Mouse (Mus musculus): ENCODE results near the gene Adamts9. TPM values are rescaled to one million over a fixed set of nuclear protein-coding genes. Genes with fewer than 3 reads are reported as not detected.

The Adamts9 gene
- polyA plus RNA-seq, 1 experiment from 2014 or later, result 8.2 TPM

- no peak overlapping the region for H3K27ac ChIP-seq (replicated peaks; ENCODE audit: low read depth, low read length)
- H3K4me1 ChIP-seq (ENCODE audit: control insufficient read depth, insufficient read depth, low read length), result no peaks in the 10 kb centered on the region
- H3K4me3 ChIP-seq (ENCODE audit: low read depth, low read length), result no peak overlapping the region
- H3K4me2 ChIP-seq (ENCODE audit: low read depth, low read length), result no peak overlapping the region
- H3K9ac ChIP-seq (ENCODE audit: low read depth, low read length), result no peak overlapping the region
- ATAC-seq (ENCODE audit: low read depth), result no peak
- peaks cover 13% of the 10 kb centered on the region; the same call in 1 of the 2 replicates for H3K36me3 ChIP-seq (ENCODE audit: control insufficient read depth, insufficient read depth, low read length)
- WGBS, result 62% methylated on average over 3 of the region's 3 CpGs
- no peak for DNase-seq (ENCODE audit: low spot score)
- no peaks in the 10 kb centered on the region for H3K27me3 ChIP-seq (replicated peaks; ENCODE audit: control insufficient read depth, insufficient read depth, low read length)
- H3K9me3 ChIP-seq (ENCODE audit: control insufficient read depth, low read length), result no peaks in the 10 kb centered on the region
Observed at GRCm38 (mm10) chr6:92804254-92804971, 138.9 kb downstream of the Adamts9 start.

- no peak overlapping the region for H3K4me3 ChIP-seq (ENCODE audit: low read depth, low read length)
- no peaks in the 10 kb centered on the region for H3K27me3 ChIP-seq (replicated peaks; ENCODE audit: control insufficient read depth, insufficient read depth, low read length)
- no peak overlapping the region for H3K4me2 ChIP-seq (ENCODE audit: low read depth, low read length)
- peaks cover 13% of the 10 kb centered on the region; the same call in 1 of the 2 replicates for H3K36me3 ChIP-seq (ENCODE audit: control insufficient read depth, insufficient read depth, low read length)
- WGBS, result 56% methylated on average over 6 of the region's 6 CpGs
- no peak overlapping the region for H3K27ac ChIP-seq (replicated peaks; ENCODE audit: low read depth, low read length)
- DNase-seq (ENCODE audit: low spot score) (peak; percentile 42), ATAC-seq (ENCODE audit: low read depth) (no peak)
- H3K9ac ChIP-seq (ENCODE audit: low read depth, low read length), result no peak overlapping the region
- no peaks in the 10 kb centered on the region for H3K9me3 ChIP-seq (ENCODE audit: control insufficient read depth, low read length)
- H3K4me1 ChIP-seq (ENCODE audit: control insufficient read depth, insufficient read depth, low read length), result no peaks in the 10 kb centered on the region
Observed at GRCm38 (mm10) chr6:92803213-92803612, 140.1 kb downstream of the Adamts9 start.

- 93% methylated on average over 11 of the region's 11 CpGs for WGBS
- DNase-seq (ENCODE audit: low spot score), result no peak
Observed at GRCm38 (mm10) chr6:92802421-92802820, 140.9 kb downstream of the Adamts9 start.

GRCm38 (mm10) chr6:92801462-92801861 is 141.8 kb downstream of the Adamts9 start:
- ATAC-seq (ENCODE audit: low read depth), result no peak

More at GRCm38 (mm10) chr6:92802421-92802820, 140.9 kb downstream of the Adamts9 start:
- Histone ChIP-seq H3K4me3 (ENCODE audit: low read depth, low read length) (no peak overlapping the region), H3K36me3 (ENCODE audit: control insufficient read depth, insufficient read depth, low read length) (peaks cover 13% of the 10 kb centered on the region; the same call in 1 of the 2 replicates), H3K9me3 (ENCODE audit: control insufficient read depth, low read length) (no peaks in the 10 kb centered on the region), H3K27ac (replicated peaks; ENCODE audit: low read depth, low read length) (no peak overlapping the region), H3K9ac (ENCODE audit: low read depth, low read length) (no peak overlapping the region), H3K27me3 (replicated peaks; ENCODE audit: control insufficient read depth, insufficient read depth, low read length) (no peaks in the 10 kb centered on the region), H3K4me1 (ENCODE audit: control insufficient read depth, insufficient read depth, low read length) (no peaks in the 10 kb centered on the region), H3K4me2 (ENCODE audit: low read depth, low read length) (no peak overlapping the region)
- no peak for ATAC-seq (ENCODE audit: low read depth)

GRCm38 (mm10) chr6:92793804-92794203 is 149.5 kb downstream of the Adamts9 start:
- 36% methylated on average over 6 of the region's 6 CpGs for WGBS
- DNase-seq (ENCODE audit: low spot score), result peak; percentile 86
- Histone ChIP-seq H3K4me2 (ENCODE audit: low read depth, low read length) (no peak overlapping the region), H3K9me3 (ENCODE audit: control insufficient read depth, low read length) (no peaks in the 10 kb centered on the region), H3K27ac (replicated peaks; ENCODE audit: low read depth, low read length) (no peak overlapping the region), H3K4me3 (ENCODE audit: low read depth, low read length) (no peak overlapping the region), H3K9ac (ENCODE audit: low read depth, low read length) (no peak overlapping the region), H3K36me3 (ENCODE audit: control insufficient read depth, insufficient read depth, low read length) (peaks cover 22% of the 10 kb centered on the region), H3K27me3 (replicated peaks; ENCODE audit: control insufficient read depth, insufficient read depth, low read length) (no peaks in the 10 kb centered on the region), H3K4me1 (ENCODE audit: control insufficient read depth, insufficient read depth, low read length) (no peaks in the 10 kb centered on the region)
- peak; percentile 65; the same call in 1 of the 2 replicates for ATAC-seq (ENCODE audit: low read depth)

More at GRCm38 (mm10) chr6:92801462-92801861, 141.8 kb downstream of the Adamts9 start:
- no peaks in the 10 kb centered on the region for H3K27me3 ChIP-seq (replicated peaks; ENCODE audit: control insufficient read depth, insufficient read depth, low read length)
- no peak overlapping the region for H3K27ac ChIP-seq (replicated peaks; ENCODE audit: low read depth, low read length)
- H3K4me1 ChIP-seq (ENCODE audit: control insufficient read depth, insufficient read depth, low read length), result no peaks in the 10 kb centered on the region
- no peaks in the 10 kb centered on the region for H3K9me3 ChIP-seq (ENCODE audit: control insufficient read depth, low read length)
- no peak overlapping the region for H3K4me2 ChIP-seq (ENCODE audit: low read depth, low read length)
- no peak overlapping the region for H3K4me3 ChIP-seq (ENCODE audit: low read depth, low read length)
- WGBS, result 73% methylated on average over 2 of the region's 2 CpGs
- peaks cover 14% of the 10 kb centered on the region for H3K36me3 ChIP-seq (ENCODE audit: control insufficient read depth, insufficient read depth, low read length)
- no peak for DNase-seq (ENCODE audit: low spot score)
- H3K9ac ChIP-seq (ENCODE audit: low read depth, low read length), result no peak overlapping the region

GRCm38 (mm10) chr6:92787376-92787712 is 155.9 kb downstream of the Adamts9 start:
- Histone ChIP-seq H3K36me3 (ENCODE audit: control insufficient read depth, insufficient read depth, low read length) (0 out of 2 replicates have a peak, but pooled peaks cover 3% of the 10 kb centered on the region), H3K27ac (replicated peaks; ENCODE audit: low read depth, low read length) (no peak overlapping the region), H3K4me1 (ENCODE audit: control insufficient read depth, insufficient read depth, low read length) (no peaks in the 10 kb centered on the region), H3K9ac (ENCODE audit: low read depth, low read length) (peak overlapping the region; percentile 47), H3K27me3 (replicated peaks; ENCODE audit: control insufficient read depth, insufficient read depth, low read length) (peaks cover 9% of the 10 kb centered on the region; the same call in 1 of the 2 replicates), H3K9me3 (ENCODE audit: control insufficient read depth, low read length) (no peaks in the 10 kb centered on the region), H3K4me3 (ENCODE audit: low read depth, low read length) (peak overlapping the region; percentile 22), H3K4me2 (ENCODE audit: low read depth, low read length) (peak overlapping the region; percentile 56)
- ATAC-seq (ENCODE audit: low read depth), result peak; percentile 89
- under 1% methylated on average over 11 of the region's 12 CpGs for WGBS
- peak; percentile 92 for DNase-seq (ENCODE audit: low spot score)

- DNase-seq (ENCODE audit: low spot score) (no peak), ATAC-seq (ENCODE audit: low read depth) (peak; percentile 61)
Observed at GRCm38 (mm10) chr6:92786701-92787375, 156.5 kb downstream of the Adamts9 start.

GRCm38 (mm10) chr6:92784782-92785181 is 158.5 kb downstream of the Adamts9 start:
- 13% methylated on average over 7 of the region's 7 CpGs for WGBS
- Histone ChIP-seq H3K4me3 (ENCODE audit: low read depth, low read length) (no peak overlapping the region), H3K4me2 (ENCODE audit: low read depth, low read length) (no peak overlapping the region), H3K27me3 (replicated peaks; ENCODE audit: control insufficient read depth, insufficient read depth, low read length) (peaks cover 9% of the 10 kb centered on the region; the same call in 1 of the 2 replicates), H3K27ac (replicated peaks; ENCODE audit: low read depth, low read length) (no peak overlapping the region), H3K9ac (ENCODE audit: low read depth, low read length) (no peak overlapping the region), H3K36me3 (ENCODE audit: control insufficient read depth, insufficient read depth, low read length) (no peaks in the 10 kb centered on the region), H3K4me1 (ENCODE audit: control insufficient read depth, insufficient read depth, low read length) (no peaks in the 10 kb centered on the region), H3K9me3 (ENCODE audit: control insufficient read depth, low read length) (no peaks in the 10 kb centered on the region)
- DNase-seq (ENCODE audit: low spot score), result peak; percentile 33
- no peak for ATAC-seq (ENCODE audit: low read depth)

More at GRCm38 (mm10) chr6:92786701-92787375, 156.5 kb downstream of the Adamts9 start:
- Histone ChIP-seq H3K27ac (replicated peaks; ENCODE audit: low read depth, low read length) (no peak overlapping the region), H3K4me3 (ENCODE audit: low read depth, low read length) (peak overlapping the region; percentile 22), H3K9me3 (ENCODE audit: control insufficient read depth, low read length) (no peaks in the 10 kb centered on the region), H3K4me2 (ENCODE audit: low read depth, low read length) (peak overlapping the region; percentile 56), H3K9ac (ENCODE audit: low read depth, low read length) (peak overlapping the region; percentile 47), H3K4me1 (ENCODE audit: control insufficient read depth, insufficient read depth, low read length) (no peaks in the 10 kb centered on the region), H3K27me3 (replicated peaks; ENCODE audit: control insufficient read depth, insufficient read depth, low read length) (peaks cover 9% of the 10 kb centered on the region; the same call in 1 of the 2 replicates), H3K36me3 (ENCODE audit: control insufficient read depth, insufficient read depth, low read length) (0 out of 2 replicates have a peak, but pooled peaks cover 3% of the 10 kb centered on the region)
- WGBS, result 7% methylated on average over 20 of the region's 20 CpGs

Data from embryonic facial prominence, embryonic 14.5 days (tissue).